Mouse (Mus musculus) lung, postnatal 0 days (tissue): ENCODE measurements around the gene Dapk1. TPM values are rescaled to one million over a fixed set of nuclear protein-coding genes. Genes with fewer than 3 reads are reported as not detected.

Source experiments
- ATAC-seq: fragments of 200-750 bp; cut with Nextera tagmentation; 2 replicates; pipeline ENCODE4 v1.8.0; 2017; ENCODE audit warnings: moderate library complexity
- DNase-seq: peaks from one replicate; pipeline ENCODE4 v3.0.0-alpha.2; 2016; ENCODE audit warnings: low spot score
- H3K27ac ChIP-seq: fragments of 300-500 bp; sonication (generic); 2 replicates; pipeline ENCODE4 v1.5.1; 2014; ENCODE audit warnings: antibody characterized with exemption, mild to moderate bottlenecking, low read length, mixed read lengths
- H3K27me3 ChIP-seq: fragments of 300-500 bp; sonication (generic); replicated peaks from 2 replicates; pipeline ENCODE4 v1.6.1; 2014; ENCODE audit warnings: low read length, mixed read lengths; ENCODE audit not compliant: insufficient read depth
- H3K36me3 ChIP-seq: fragments of 300-500 bp; sonication (generic); 2 replicates; pipeline ENCODE4 v1.6.1; 2014; ENCODE audit warnings: low read length, mixed read lengths; ENCODE audit not compliant: insufficient read depth
- H3K4me1 ChIP-seq: fragments of 300-500 bp; sonication (generic); 2 replicates; pipeline ENCODE4 v1.6.1; 2014; ENCODE audit warnings: antibody characterized with exemption, low read depth, low read length, mixed read lengths; ENCODE audit not compliant: insufficient read depth
- H3K4me2 ChIP-seq: fragments of 300-500 bp; sonication (generic); replicated peaks from 2 replicates; pipeline ENCODE4 v1.6.1; 2014; ENCODE audit warnings: low read depth, mild to moderate bottlenecking, low read length, moderate library complexity, mixed read lengths
- H3K4me3 ChIP-seq: fragments of 300-500 bp; sonication (generic); 2 replicates; pipeline ENCODE4 v1.5.1; 2014; ENCODE audit warnings: low read depth, low read length
- H3K9ac ChIP-seq: fragments of 300-500 bp; sonication (generic); replicated peaks from 2 replicates; pipeline ENCODE4 v1.6.1; 2014; ENCODE audit warnings: low read depth, mild to moderate bottlenecking
- H3K9me3 ChIP-seq: fragments of 300-500 bp; sonication (generic); 2 replicates; pipeline ENCODE4 v1.6.1; 2016; ENCODE audit warnings: low read length, mixed read lengths
- CTCF ChIP-seq: IDR thresholded peaks from 2 replicates; pipeline ENCODE4 v1.5.1; 2016; ENCODE audit warnings: antibody characterized with exemption, mild to moderate bottlenecking
- EP300 ChIP-seq: IDR thresholded peaks from 2 replicates; pipeline ENCODE4 v1.6.1; 2016; ENCODE audit warnings: antibody characterized with exemption, mild to moderate bottlenecking, control low read depth
- WGBS: fragments of 180-500 bp; shearing (Covaris S2); extraction: QIAGEN DNeasy Blood & Tissue Kit; methylation state at CpG from one replicate; pipeline ENCODE4 v1.1.7; 2014; 5-methylcytosine and 5-hydroxymethylcytosine counted together
- polyA plus RNA-seq: library from polyadenylated mRNA; unstranded; fragments of >200 nt; fragmentation: Nextera tagmentation; extraction: Ambion mirVana; gene quantifications from 2 replicates; pipeline ENCODE4 v1.2.1, GENCODE M21; 2015

The Dapk1 gene
- polyA plus RNA-seq, 1 experiment from 2014 or later: 48.7 TPM

- Histone ChIP-seq H3K4me1 (peaks cover 11% of the 10 kb centered on the region; the same call in 1 of the 2 replicates), H3K4me2 (no peak overlapping the region), H3K27me3 (no peaks in the 10 kb centered on the region), H3K27ac (no peak overlapping the region), H3K9me3 (no peaks in the 10 kb centered on the region), H3K9ac (no peak overlapping the region), H3K4me3 (no peak overlapping the region), H3K36me3 (peaks cover 10% of the 10 kb centered on the region)
- DNase-seq: peak; percentile 80
- 57% methylated on average over 10 of the region's 10 CpGs for WGBS
- 0 out of 2 replicates have a peak, but pooled peaks have one; percentile 14 for TF ChIP-seq EP300
- no peak for TF ChIP-seq CTCF
- ATAC-seq: peak; percentile 29
Measured at GRCm38 (mm10) chr13:60719581-60719980, 117.8 kb downstream of the Dapk1 start.

- Histone ChIP-seq H3K36me3 (peaks cover 22% of the 10 kb centered on the region), H3K4me3 (no peak overlapping the region), H3K9ac (no peak overlapping the region), H3K4me1 (no peaks in the 10 kb centered on the region; the same call in 1 of the 2 replicates), H3K9me3 (no peaks in the 10 kb centered on the region), H3K27ac (peak overlapping the region; percentile 79), H3K4me2 (no peak overlapping the region), H3K27me3 (no peaks in the 10 kb centered on the region)
- ATAC-seq: peak; percentile 82
- WGBS: 27% methylated on average over 8 of the region's 8 CpGs
- no peak for TF ChIP-seq CTCF
- peak; percentile 70 for TF ChIP-seq EP300
- peak; percentile 90 for DNase-seq
Measured at GRCm38 (mm10) chr13:60722763-60723162, 121.0 kb downstream of the Dapk1 start.

GRCm38 (mm10) chr13:60728276-60729054 lies 126.7 kb downstream of the Dapk1 start:
- no peak overlapping the region for H3K9ac ChIP-seq
- 70% methylated on average over 9 of the region's 9 CpGs for WGBS

GRCm38 (mm10) chr13:60729055-60729402 lies 127.3 kb downstream of the Dapk1 start:
- Histone ChIP-seq H3K4me2 (no peak overlapping the region), H3K36me3 (peaks cover 47% of the 10 kb centered on the region; the same call in 1 of the 2 replicates), H3K27me3 (no peaks in the 10 kb centered on the region), H3K9ac (no peak overlapping the region), H3K27ac (peak overlapping the region; percentile 27), H3K4me1 (0 out of 2 replicates have a peak, but pooled peaks cover 2% of the 10 kb centered on the region), H3K4me3 (no peak overlapping the region), H3K9me3 (no peaks in the 10 kb centered on the region)
- 57% methylated on average over 3 of the region's 3 CpGs for WGBS
- no peak for DNase-seq
- ATAC-seq: no peak
- no peak for TF ChIP-seq EP300
- TF ChIP-seq CTCF: no peak

More at GRCm38 (mm10) chr13:60728276-60729054, 126.7 kb downstream of the Dapk1 start:
- DNase-seq: peak; percentile 59
- TF ChIP-seq CTCF (no peak), EP300 (peak; percentile 50)
- Histone ChIP-seq H3K4me3 (no peak overlapping the region), H3K4me1 (0 out of 2 replicates have a peak, but pooled peaks cover 2% of the 10 kb centered on the region), H3K36me3 (peaks cover 45% of the 10 kb centered on the region; the same call in 1 of the 2 replicates), H3K4me2 (no peak overlapping the region), H3K27me3 (no peaks in the 10 kb centered on the region), H3K9me3 (no peaks in the 10 kb centered on the region), H3K27ac (peak overlapping the region; percentile 27)
- peak; percentile 78 for ATAC-seq

GRCm38 (mm10) chr13:60730587-60730986 lies 128.8 kb downstream of the Dapk1 start:
- H3K27ac ChIP-seq: peak overlapping the region; percentile 21; the same call in 1 of the 2 replicates
- H3K9me3 ChIP-seq: no peaks in the 10 kb centered on the region
- 80% methylated on average over 7 of the region's 7 CpGs for WGBS
- peaks cover 52% of the 10 kb centered on the region for H3K36me3 ChIP-seq
- H3K4me1 ChIP-seq: 0 out of 2 replicates have a peak, but pooled peaks cover 2% of the 10 kb centered on the region
- DNase-seq (no peak), ATAC-seq (no peak; the same call in 1 of the 2 replicates)
- H3K9ac ChIP-seq: no peak overlapping the region
- TF ChIP-seq CTCF (no peak), EP300 (no peak)
- no peak overlapping the region for H3K4me2 ChIP-seq
- H3K27me3 ChIP-seq: no peaks in the 10 kb centered on the region
- H3K4me3 ChIP-seq: no peak overlapping the region

GRCm38 (mm10) chr13:60731001-60731400 lies 129.3 kb downstream of the Dapk1 start:
- TF ChIP-seq EP300 (no peak), CTCF (no peak)
- no peak overlapping the region for H3K4me2 ChIP-seq
- H3K4me1 ChIP-seq: 0 out of 2 replicates have a peak, but pooled peaks cover 2% of the 10 kb centered on the region
- H3K9ac ChIP-seq: no peak overlapping the region
- no peak overlapping the region for H3K4me3 ChIP-seq
- peaks cover 47% of the 10 kb centered on the region for H3K36me3 ChIP-seq
- H3K27ac ChIP-seq: no peak overlapping the region
- no peaks in the 10 kb centered on the region for H3K9me3 ChIP-seq
- 46% methylated on average over 3 of the region's 3 CpGs for WGBS
- ATAC-seq (peak; percentile 31), DNase-seq (peak; percentile 55)
- no peaks in the 10 kb centered on the region for H3K27me3 ChIP-seq
